Mouse (Mus musculus) ovary, adult 18-20 months (tissue): Measurements from ENCODE around the gene Plet1.

ENCODE experiments used
- DNase-seq: peaks from one replicate; pipeline ENCODE4 v3.0.0; 2022; ENCODE audit warnings: low spot score, mixed read lengths

The Plet1 gene

GRCm38 (mm10) chr9:50494311-50494710, at the start of gene Plet1:
TSS of gene Plet1 (plus strand) at chr9:50494525.
- no peak for DNase-seq

GRCm38 (mm10) chr9:50449048-50449447, 45.3 kb upstream of the Plet1 start:
- DNase-seq = peak; percentile 54

GRCm38 (mm10) chr9:50451456-50452218, 42.7 kb upstream of the Plet1 start:
- no peak for DNase-seq

GRCm38 (mm10) chr9:50452303-50452775, 42.0 kb upstream of the Plet1 start:
- DNase-seq = peak; percentile 59

GRCm38 (mm10) chr9:50457596-50457995, 36.7 kb upstream of the Plet1 start:
- no peak for DNase-seq

GRCm38 (mm10) chr9:50459537-50459936, 34.8 kb upstream of the Plet1 start:
- no peak for DNase-seq

- no peak for DNase-seq
These were observed 31.7 kb upstream of the Plet1 start for GRCm38 (mm10) chr9:50462494-50463204.

- DNase-seq = no peak
These were observed 31.2 kb upstream of the Plet1 start for GRCm38 (mm10) chr9:50463205-50463508.

GRCm38 (mm10) chr9:50470377-50471100, 23.8 kb upstream of the Plet1 start:
- DNase-seq = no peak

GRCm38 (mm10) chr9:50471181-50471901, 23.0 kb upstream of the Plet1 start:
- no peak for DNase-seq

- DNase-seq = no peak
These were observed 19.0 kb upstream of the Plet1 start for GRCm38 (mm10) chr9:50475318-50475717.

GRCm38 (mm10) chr9:50475745-50476144, 18.6 kb upstream of the Plet1 start:
- DNase-seq = no peak

GRCm38 (mm10) chr9:50476651-50477050, 17.7 kb upstream of the Plet1 start:
- no peak for DNase-seq

- no peak for DNase-seq
These were observed 17.1 kb upstream of the Plet1 start for GRCm38 (mm10) chr9:50477270-50477669.

- no peak for DNase-seq
These were observed 15.5 kb upstream of the Plet1 start for GRCm38 (mm10) chr9:50478826-50479225.

- DNase-seq = no peak
These were observed 14.8 kb upstream of the Plet1 start for GRCm38 (mm10) chr9:50479476-50479875.

GRCm38 (mm10) chr9:50482743-50483142, 11.6 kb upstream of the Plet1 start:
- no peak for DNase-seq

- no peak for DNase-seq
These were observed 8.8 kb upstream of the Plet1 start for GRCm38 (mm10) chr9:50485521-50485920.

- no peak for DNase-seq
These were observed 3.5 kb upstream of the Plet1 start for GRCm38 (mm10) chr9:50490836-50491235.

- DNase-seq = no peak
These were observed 2.7 kb upstream of the Plet1 start for GRCm38 (mm10) chr9:50491531-50492045.

- no peak for DNase-seq
These were observed 548 bp upstream of the Plet1 start for GRCm38 (mm10) chr9:50493777-50494176.
